In the genomic region with DNA sequence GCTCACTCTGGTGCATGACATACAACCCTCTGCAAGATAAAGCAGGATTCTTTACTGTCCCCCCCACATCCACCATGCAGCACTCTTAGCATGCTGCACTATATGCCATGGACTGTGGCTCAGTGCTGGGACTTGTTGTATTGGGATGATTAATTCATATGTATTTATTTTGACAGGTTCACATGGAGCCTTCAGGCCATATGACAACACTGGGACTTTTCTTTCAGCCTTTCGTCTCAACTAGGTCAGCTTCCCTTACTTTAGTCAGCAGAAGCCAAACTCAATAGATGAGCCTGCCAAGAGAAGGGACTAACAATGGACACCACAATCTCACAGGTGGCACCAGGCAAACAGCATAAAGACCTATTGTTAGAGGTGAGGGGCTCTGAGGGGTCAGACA, we compare ENCODE assay signal across 22 mouse cellular contexts.
A peak's percentile ranks its signal among the peaks of the same experiment; 100 is the strongest.
DNase-seq lines count a peak whose midpoint lies in the region; ATAC-seq lines count a peak whose summit lies in the region.
"Had no signal": no experiment of that assay in that cellular context is flagged by ENCODE, and none has a peak within 500 bp of the region (broad histone marks: within the 10 kb centered on the region; RNA-seq: fewer than 3 reads in every experiment).

No protein-coding gene starts in this region.

- 70% methylated on average over 1 of the region's 1 CpGs for WGBS in embryonic facial prominence, embryonic 10.5 days
- WGBS in forebrain, embryonic 11.5 days, result 44% methylated on average over 1 of the region's 1 CpGs

- no peaks in the 10 kb centered on the region for H3K36me3 ChIP-seq in embryonic facial prominence, embryonic 10.5 days (replicated peaks)
- no peaks in the 10 kb centered on the region for H3K36me3 ChIP-seq in forebrain, embryonic 11.5 days (ENCODE audit: control insufficient read depth, insufficient read depth, low read length)
- H3K36me3 ChIP-seq: G1E had no signal

- DNase-seq in retina, postnatal 1 day, result peak; percentile 48
- no peak for DNase-seq in retina, embryonic 14.5 days (ENCODE audit: low spot score)
- peak; percentile 37 for DNase-seq in Muller cell, postnatal 12 days (ENCODE audit: inconsistent ontology term)
- peak; percentile 98 for DNase-seq in fat pad, adult 2 months (ENCODE audit: extremely low read depth, low read depth, low spot score)
- DNase-seq in gonadal fat pad, adult 2 months (ENCODE audit: low read depth), result peak; percentile 95
- DNase-seq in embryonic facial prominence, embryonic 10.5 days (ENCODE audit: low spot score), result no peak
- no peak for DNase-seq in forebrain, embryonic 11.5 days (ENCODE audit: low spot score)
- DNase-seq in testis, postnatal 14 days (ENCODE audit: low spot score), result no peak
- DNase-seq: adrenal gland, adult 2 months; adrenal gland, adult 8-10 months; adrenal gland, postnatal 10 days; adrenal gland, postnatal 14 days; adrenal gland, postnatal 25 days; adrenal gland, postnatal 36 days; B cell, adult 2 months; cerebellum, adult 11 months; cerebellum, adult 11-12 months; cerebellum, adult 18-20 months had no signal

- peaks cover 7% of the 10 kb centered on the region for H3K4me1 ChIP-seq in embryonic facial prominence, embryonic 10.5 days
- H3K4me1 ChIP-seq in forebrain, embryonic 11.5 days (replicated peaks; ENCODE audit: control insufficient read depth, insufficient read depth, low read length), result no peaks in the 10 kb centered on the region

- H3K4me3 ChIP-seq in embryonic facial prominence, embryonic 10.5 days, result no peak overlapping the region
- no peak overlapping the region for H3K4me3 ChIP-seq in forebrain, embryonic 11.5 days (ENCODE audit: low read depth, low read length)

- no peak overlapping the region for H3K9ac ChIP-seq in forebrain, embryonic 11.5 days (ENCODE audit: low read length)

- H3K9me3 ChIP-seq in embryonic facial prominence, embryonic 10.5 days, result no peaks in the 10 kb centered on the region
- no peaks in the 10 kb centered on the region for H3K9me3 ChIP-seq in forebrain, embryonic 11.5 days (ENCODE audit: control insufficient read depth, low read length)
- H3K9me3 ChIP-seq: G1E had no signal

- no peak for ATAC-seq in forebrain, embryonic 11.5 days (replicated peaks; ENCODE audit: low FRiP score)
- ATAC-seq: activated CD4-positive, CD25-positive, alpha-beta regulatory T cell, adult 4 months; CD4-positive, CD25-positive, alpha-beta regulatory T cell, adult 4 months; Patski had no signal

- no peak overlapping the region for H3K27ac ChIP-seq in embryonic facial prominence, embryonic 10.5 days (replicated peaks)
- H3K27ac ChIP-seq in forebrain, embryonic 11.5 days (ENCODE audit: low read depth, low read length), result no peak overlapping the region

- no peak overlapping the region for H3K4me2 ChIP-seq in forebrain, embryonic 11.5 days (ENCODE audit: low read depth, low read length, severe bottlenecking)

- H3K27me3 ChIP-seq in embryonic facial prominence, embryonic 10.5 days (replicated peaks; ENCODE audit: low read depth, poor library complexity, severe bottlenecking), result no peaks in the 10 kb centered on the region
- no peaks in the 10 kb centered on the region for H3K27me3 ChIP-seq in forebrain, embryonic 11.5 days (ENCODE audit: control insufficient read depth, insufficient read depth, low read length)
- H3K27me3 ChIP-seq: Patski had no signal

Comparison
In these comparisons a context has a peak if more than half of its experiments do, and no peak if none do; other contexts are left out.
1. DNase-seq: peak in retina, postnatal 1 day (single experiment), Muller cell, postnatal 12 days (single experiment), fat pad, adult 2 months (single experiment) and gonadal fat pad, adult 2 months (single experiment); none in retina, embryonic 14.5 days (single experiment), embryonic facial prominence, embryonic 10.5 days (single experiment), forebrain, embryonic 11.5 days (single experiment) and testis, postnatal 14 days (single experiment).